Mouse (Mus musculus) ES-E14 (cell line): ENCODE results near the gene Gm10142. TPM values are rescaled to one million over a fixed set of nuclear protein-coding genes. Genes with fewer than 3 reads are reported as not detected.

Experiments used
- DNase-seq: peaks from one replicate; pipeline ENCODE4 v3.0.0-alpha.2; 2013; ENCODE audit warnings: low read depth, low spot score
- H3K27ac ChIP-seq: 2 replicates; pipeline ENCODE4 v1.5.1; 2012; ENCODE audit warnings: low read depth, mild to moderate bottlenecking, low read length, moderate library complexity, mixed read lengths; ENCODE audit not compliant: poor library complexity, insufficient read depth, severe bottlenecking
- H3K36me3 ChIP-seq: 2 replicates; pipeline ENCODE4 v1.6.1; 2012; ENCODE audit warnings: mild to moderate bottlenecking, low read length, moderate library complexity, mixed read lengths; ENCODE audit not compliant: control insufficient read depth, poor library complexity, insufficient read depth, severe bottlenecking
- H3K4me1 ChIP-seq, 2 experiments: fragments of 150-350 bp in 1 of 2; sonication (generic) in 1 of 2; 2 replicates each; pipeline ENCODE4 v1.6.1; 2012; ENCODE audit warnings: low read length in 2 of 2, mild to moderate bottlenecking in 1 of 2, mixed read lengths in 1 of 2; ENCODE audit not compliant: control insufficient read depth in 2 of 2, insufficient read depth in 2 of 2, poor library complexity in 1 of 2
- H3K4me3 ChIP-seq, 2 experiments: fragments of 150-350 bp in 1 of 2; sonication (generic) in 1 of 2; 2 replicates each; pipeline ENCODE4 v1.5.1; 2012; ENCODE audit warnings: low read length in 2 of 2, low read depth in 1 of 2, mild to moderate bottlenecking in 1 of 2, mixed read lengths in 1 of 2; ENCODE audit not compliant: insufficient read depth in 1 of 2, poor library complexity in 1 of 2, severe bottlenecking in 1 of 2
- H3K9ac ChIP-seq: 2 replicates; pipeline ENCODE4 v1.6.1; 2012; ENCODE audit warnings: low read depth, mild to moderate bottlenecking, low read length, mixed read lengths; ENCODE audit not compliant: poor library complexity, insufficient read depth, severe bottlenecking
- H3K9me3 ChIP-seq: fragments of 150-350 bp; sonication (generic); 2 replicates; pipeline ENCODE4 v1.6.1; 2012; ENCODE audit warnings: low read depth, mild to moderate bottlenecking, low read length; ENCODE audit not compliant: control insufficient read depth, insufficient read depth
- CHD2 ChIP-seq: IDR thresholded peaks from 2 replicates; pipeline ENCODE4 v1.6.1; 2014; ENCODE audit warnings: mild to moderate bottlenecking, low read depth, low read length, inconsistent platforms
- HCFC1 ChIP-seq: IDR thresholded peaks from 2 replicates; pipeline ENCODE4 v1.6.1; 2012; ENCODE audit warnings: low read length, inconsistent platforms, borderline replicate concordance; ENCODE audit not compliant: insufficient read depth
- MAFK ChIP-seq: IDR thresholded peaks from 2 replicates; pipeline ENCODE4 v1.6.1; 2014; ENCODE audit warnings: mild to moderate bottlenecking, low read depth, low read length, inconsistent platforms; ENCODE audit not compliant: insufficient read depth
- ZC3H11A ChIP-seq: IDR thresholded peaks from 2 replicates; pipeline ENCODE4 v1.6.1; 2012; ENCODE audit warnings: low read depth, mild to moderate bottlenecking, inconsistent platforms, low read length, borderline replicate concordance
- ZNF384 ChIP-seq: IDR thresholded peaks from 2 replicates; pipeline ENCODE4 v1.6.1; 2012; ENCODE audit warnings: low read depth, low read length, inconsistent platforms
- in situ Hi-C, 2 experiments: fragments of 600-800 bp; cut with MboI; formaldehyde crosslinking; loops; one replicate each; pipeline ENCODE4 v1.15.1; 2025; ENCODE audit warnings: low sequenced_read_pairs in 2 of 2, inconsistent platforms in 1 of 2; ENCODE audit not compliant: unreplicated experiment in 2 of 2
- total RNA-seq: library from RNA; depleted of rRNA; stranded (reverse); fragments of 300-350 nt; gene quantifications from 2 replicates; pipeline ENCODE4 v1.2.3, GENCODE M21; 2012; rRNA removed

The Gm10142 gene
- not detected in 2 replicates for total RNA-seq

- no peak for DNase-seq
- Histone ChIP-seq H3K4me3 (no peak within 1 kb of the TSS), H3K36me3 (no peaks in the 10 kb centered on the region), H3K9me3 (no peaks in the 10 kb centered on the region), H3K4me1 (no peaks in the 10 kb centered on the region), H3K9ac (no peak within 1 kb of the TSS), H3K27ac (no peak within 1 kb of the TSS; the same call in 1 of the 2 replicates)
- TF ChIP-seq ZNF384, result no peak
- no peak for TF ChIP-seq ZC3H11A
- no peak for TF ChIP-seq CHD2
- no peak for TF ChIP-seq MAFK
- no peak for TF ChIP-seq HCFC1
- in situ Hi-C loops, result no loop called here
These were observed at the start of gene Gm10142 for GRCm38 (mm10) chr10:77715507-77715906. TSS of gene Gm10142 (plus strand) at chr10:77715807.

GRCm38 (mm10) chr10:77666342-77666741 is 49.3 kb upstream of the Gm10142 start:
- Histone ChIP-seq H3K4me1 (peaks cover 0 to 4% of the 10 kb centered on the region in 2 experiments; a peak in 1 of 4 replicates), H3K4me3 (no peak overlapping the region), H3K9me3 (no peaks in the 10 kb centered on the region), H3K27ac (no peak overlapping the region), H3K36me3 (no peaks in the 10 kb centered on the region), H3K9ac (no peak overlapping the region)
- no peak for DNase-seq
- TF ChIP-seq ZNF384, result no peak
- TF ChIP-seq HCFC1, result no peak
- TF ChIP-seq ZC3H11A, result no peak
- TF ChIP-seq CHD2, result no peak
- TF ChIP-seq MAFK, result no peak
- in situ Hi-C loops, result no loop called here

GRCm38 (mm10) chr10:77667402-77667801 is 48.2 kb upstream of the Gm10142 start:
- Histone ChIP-seq H3K4me1 (peaks cover 0 to 4% of the 10 kb centered on the region in 2 experiments; a peak in 1 of 4 replicates), H3K9ac (no peak overlapping the region), H3K4me3 (no peak overlapping the region), H3K27ac (no peak overlapping the region), H3K9me3 (no peaks in the 10 kb centered on the region), H3K36me3 (no peaks in the 10 kb centered on the region)
- no peak for TF ChIP-seq CHD2
- TF ChIP-seq HCFC1, result no peak
- no peak for TF ChIP-seq ZNF384
- no peak for TF ChIP-seq ZC3H11A
- TF ChIP-seq MAFK, result no peak
- DNase-seq, result no peak
- in situ Hi-C loops, result no loop called here

GRCm38 (mm10) chr10:77670710-77671109 is 44.9 kb upstream of the Gm10142 start:
- TF ChIP-seq MAFK, result no peak
- TF ChIP-seq ZNF384, result no peak
- no peak for TF ChIP-seq HCFC1
- no peak for TF ChIP-seq ZC3H11A
- no peak for TF ChIP-seq CHD2
- DNase-seq, result no peak
- Histone ChIP-seq H3K27ac (no peak overlapping the region), H3K36me3 (no peaks in the 10 kb centered on the region), H3K9me3 (no peaks in the 10 kb centered on the region), H3K9ac (no peak overlapping the region), H3K4me1 (peaks cover 0 to 14% of the 10 kb centered on the region in 2 experiments; a peak in 2 of 4 replicates), H3K4me3 (no peak overlapping the region)
- in situ Hi-C loops, result no loop called here

GRCm38 (mm10) chr10:77671519-77671918 is 44.1 kb upstream of the Gm10142 start:
- Histone ChIP-seq H3K4me1 (peaks cover 0 to 14% of the 10 kb centered on the region in 2 experiments; a peak in 2 of 4 replicates), H3K36me3 (no peaks in the 10 kb centered on the region), H3K27ac (no peak overlapping the region), H3K9me3 (no peaks in the 10 kb centered on the region), H3K9ac (no peak overlapping the region), H3K4me3 (no peak overlapping the region)
- TF ChIP-seq HCFC1, result no peak
- TF ChIP-seq ZC3H11A, result no peak
- no peak for TF ChIP-seq ZNF384
- no peak for TF ChIP-seq CHD2
- TF ChIP-seq MAFK, result no peak
- no peak for DNase-seq
- in situ Hi-C loops, result no loop called here
